Mouse (Mus musculus) midbrain, embryonic 12.5 days (tissue): ENCODE results near the gene Tm6sf1. TPM values are rescaled to one million over a fixed set of nuclear protein-coding genes. Genes with fewer than 3 reads are reported as not detected.

Source experiments
- ATAC-seq: fragments of 200-750 bp; cut with Nextera tagmentation; 2 replicates; pipeline ENCODE4 v1.8.0; 2017; ENCODE audit warnings: low read depth, moderate TSS enrichment, moderate library complexity; ENCODE audit not compliant: low FRiP score
- H3K27ac ChIP-seq: fragments of 300-500 bp; sonication (generic); replicated peaks from 2 replicates; pipeline ENCODE4 v1.5.1; 2016; ENCODE audit warnings: mild to moderate bottlenecking
- H3K27me3 ChIP-seq: fragments of 300-500 bp; sonication (generic); 2 replicates; pipeline ENCODE4 v1.6.1; 2016; ENCODE audit warnings: mild to moderate bottlenecking
- H3K36me3 ChIP-seq: fragments of 300-500 bp; sonication (generic); 2 replicates; pipeline ENCODE4 v1.6.1; 2016
- H3K4me1 ChIP-seq: fragments of 300-500 bp; sonication (generic); 2 replicates; pipeline ENCODE4 v1.6.1; 2016
- H3K4me2 ChIP-seq: fragments of 300-500 bp; sonication (generic); replicated peaks from 2 replicates; pipeline ENCODE4 v1.6.1; 2016; ENCODE audit warnings: mild to moderate bottlenecking, moderate library complexity
- H3K4me3 ChIP-seq: fragments of 300-500 bp; sonication (generic); 2 replicates; pipeline ENCODE4 v1.5.1; 2016; ENCODE audit warnings: mild to moderate bottlenecking
- H3K9ac ChIP-seq: fragments of 300-500 bp; sonication (generic); replicated peaks from 2 replicates; pipeline ENCODE4 v1.6.1; 2016; ENCODE audit warnings: mild to moderate bottlenecking, moderate library complexity
- H3K9me3 ChIP-seq: fragments of 300-500 bp; sonication (generic); 2 replicates; pipeline ENCODE4 v1.6.1; 2016; ENCODE audit warnings: mild to moderate bottlenecking
- WGBS: fragments of 180-500 bp; shearing (Covaris S2); methylation state at CpG from one replicate; pipeline ENCODE4 v1.1.7; 2016; 5-methylcytosine and 5-hydroxymethylcytosine counted together
- polyA plus RNA-seq: library from polyadenylated mRNA; unstranded; fragments of >200 nt; fragmentation: Nextera tagmentation; extraction: Ambion mirVana; gene quantifications from 2 replicates; pipeline ENCODE4 v1.2.1, GENCODE M21; 2016

The Tm6sf1 gene
- polyA plus RNA-seq, 1 experiment from 2014 or later = 13.5 TPM

- Histone ChIP-seq H3K4me1 (no peaks in the 10 kb centered on the region), H3K9ac (no peak overlapping the region), H3K27ac (no peak overlapping the region), H3K9me3 (no peaks in the 10 kb centered on the region), H3K4me2 (no peak overlapping the region), H3K4me3 (no peak overlapping the region), H3K36me3 (no peaks in the 10 kb centered on the region), H3K27me3 (no peaks in the 10 kb centered on the region)
- WGBS = 92% methylated on average over 9 of the region's 9 CpGs
- ATAC-seq = no peak
Measured at GRCm38 (mm10) chr7:81867231-81867930, 8.6 kb downstream of the Tm6sf1 start.

GRCm38 (mm10) chr7:81868158-81868557 is 9.4 kb downstream of the Tm6sf1 start:
- Histone ChIP-seq H3K27me3 (no peaks in the 10 kb centered on the region), H3K27ac (no peak overlapping the region), H3K4me1 (no peaks in the 10 kb centered on the region), H3K4me3 (no peak overlapping the region), H3K9ac (no peak overlapping the region), H3K36me3 (no peaks in the 10 kb centered on the region), H3K4me2 (no peak overlapping the region), H3K9me3 (no peaks in the 10 kb centered on the region)
- peak; percentile 75 for ATAC-seq
- 33% methylated on average over 6 of the region's 6 CpGs for WGBS

DNA sequence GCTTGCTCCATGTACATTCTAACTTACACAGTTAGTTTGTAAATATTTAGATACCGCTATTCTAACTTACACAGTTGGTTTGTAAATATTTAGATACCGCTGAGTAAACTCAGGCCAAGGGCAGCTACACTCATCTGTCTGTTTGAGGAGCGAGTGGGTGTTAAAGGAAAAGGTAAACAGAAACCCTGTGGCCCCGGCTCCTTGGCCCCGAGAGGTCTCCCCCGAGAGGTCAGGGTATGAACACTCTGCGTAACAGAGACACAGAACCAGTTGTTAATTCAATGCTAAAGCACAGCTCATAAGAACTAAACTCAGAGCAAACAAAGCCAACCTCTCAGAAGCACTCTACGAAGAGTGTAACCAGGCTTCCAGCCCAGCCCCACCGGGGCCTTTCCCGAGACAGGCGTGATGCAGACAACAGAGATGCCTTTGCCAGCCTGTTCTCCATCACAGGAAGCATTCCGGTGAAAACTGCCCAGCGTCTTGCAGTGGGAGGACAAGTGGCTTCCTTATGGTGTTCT is 13.8 kb downstream of the Tm6sf1 start:
- ATAC-seq = no peak
- H3K27ac ChIP-seq = no peak overlapping the region
- H3K9ac ChIP-seq = no peak overlapping the region
- H3K36me3 ChIP-seq = no peaks in the 10 kb centered on the region
- H3K4me3 ChIP-seq = no peak overlapping the region
- H3K27me3 ChIP-seq = no peaks in the 10 kb centered on the region
- 83% methylated on average over 13 of the region's 13 CpGs for WGBS
- no peak overlapping the region for H3K4me2 ChIP-seq
- H3K9me3 ChIP-seq = no peaks in the 10 kb centered on the region
- H3K4me1 ChIP-seq = no peaks in the 10 kb centered on the region

- ATAC-seq = no peak
- H3K27me3 ChIP-seq = no peaks in the 10 kb centered on the region
- 100% methylated on average over 1 of the region's 1 CpGs for whole genome bisulfite sequencing
Measured at GRCm38 (mm10) chr7:81873807-81874206, 15.0 kb downstream of the Tm6sf1 start.

GRCm38 (mm10) chr7:81874636-81875035 is 15.8 kb downstream of the Tm6sf1 start:
- no peak overlapping the region for H3K4me2 ChIP-seq
- peaks cover 5% of the 10 kb centered on the region for H3K36me3 ChIP-seq
- no peaks in the 10 kb centered on the region for H3K9me3 ChIP-seq
- no peaks in the 10 kb centered on the region for H3K27me3 ChIP-seq
- H3K9ac ChIP-seq = no peak overlapping the region
- 85% methylated on average over 6 of the region's 6 CpGs for WGBS
- H3K4me1 ChIP-seq = no peaks in the 10 kb centered on the region
- no peak overlapping the region for H3K4me3 ChIP-seq
- no peak overlapping the region for H3K27ac ChIP-seq
- no peak for ATAC-seq

More at GRCm38 (mm10) chr7:81873807-81874206, 15.0 kb downstream of the Tm6sf1 start:
- H3K4me2 ChIP-seq = no peak overlapping the region
- no peak overlapping the region for H3K27ac ChIP-seq
- H3K9ac ChIP-seq = no peak overlapping the region
- H3K4me1 ChIP-seq = no peaks in the 10 kb centered on the region
- H3K36me3 ChIP-seq = peaks cover 5% of the 10 kb centered on the region
- H3K9me3 ChIP-seq = no peaks in the 10 kb centered on the region
- H3K4me3 ChIP-seq = no peak overlapping the region

DNA sequence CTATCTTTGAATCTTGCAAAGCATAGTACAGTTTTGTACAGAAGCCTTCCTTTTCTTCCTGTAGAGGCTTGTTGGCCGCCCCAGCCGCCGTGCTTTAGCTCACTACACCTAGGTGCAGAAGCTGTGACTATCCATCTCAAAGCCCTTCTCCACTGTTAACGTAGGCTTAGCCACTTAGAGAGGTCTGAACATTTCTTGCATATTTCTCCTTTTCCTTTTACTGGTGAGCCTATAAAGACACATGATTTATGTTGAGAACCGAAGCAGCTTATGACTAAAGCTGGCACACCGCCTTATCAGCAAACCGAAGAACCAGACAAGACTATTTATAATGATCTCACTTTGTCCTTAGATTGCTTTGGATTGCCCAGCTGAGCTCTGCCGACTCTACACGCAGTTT is 16.6 kb downstream of the Tm6sf1 start:
- H3K4me3 ChIP-seq = no peak overlapping the region
- H3K4me2 ChIP-seq = no peak overlapping the region
- WGBS = 93% methylated on average over 9 of the region's 9 CpGs

GRCm38 (mm10) chr7:81880286-81880685 is 21.5 kb downstream of the Tm6sf1 start:
- Histone ChIP-seq H3K4me1 (no peaks in the 10 kb centered on the region), H3K4me2 (no peak overlapping the region), H3K9ac (no peak overlapping the region), H3K36me3 (peaks cover 5% of the 10 kb centered on the region), H3K9me3 (no peaks in the 10 kb centered on the region), H3K27ac (no peak overlapping the region), H3K27me3 (no peaks in the 10 kb centered on the region), H3K4me3 (no peak overlapping the region)
- ATAC-seq = no peak
- WGBS = 88% methylated on average over 5 of the region's 5 CpGs

More for the DNA sequence above, 16.6 kb downstream of the Tm6sf1 start:
- H3K27ac ChIP-seq = no peak overlapping the region
- ATAC-seq = no peak
- peaks cover 5% of the 10 kb centered on the region for H3K36me3 ChIP-seq
- H3K4me1 ChIP-seq = no peaks in the 10 kb centered on the region
- no peak overlapping the region for H3K9ac ChIP-seq
- H3K9me3 ChIP-seq = no peaks in the 10 kb centered on the region
- no peaks in the 10 kb centered on the region for H3K27me3 ChIP-seq

- 92% methylated on average over 4 of the region's 4 CpGs for WGBS
- Histone ChIP-seq H3K4me1 (no peaks in the 10 kb centered on the region), H3K9me3 (no peaks in the 10 kb centered on the region), H3K27ac (no peak overlapping the region), H3K27me3 (no peaks in the 10 kb centered on the region), H3K4me2 (no peak overlapping the region), H3K9ac (no peak overlapping the region), H3K36me3 (peaks cover 6% of the 10 kb centered on the region), H3K4me3 (no peak overlapping the region)
- ATAC-seq = no peak
Measured at GRCm38 (mm10) chr7:81880797-81881196, 22.0 kb downstream of the Tm6sf1 start.

DNA sequence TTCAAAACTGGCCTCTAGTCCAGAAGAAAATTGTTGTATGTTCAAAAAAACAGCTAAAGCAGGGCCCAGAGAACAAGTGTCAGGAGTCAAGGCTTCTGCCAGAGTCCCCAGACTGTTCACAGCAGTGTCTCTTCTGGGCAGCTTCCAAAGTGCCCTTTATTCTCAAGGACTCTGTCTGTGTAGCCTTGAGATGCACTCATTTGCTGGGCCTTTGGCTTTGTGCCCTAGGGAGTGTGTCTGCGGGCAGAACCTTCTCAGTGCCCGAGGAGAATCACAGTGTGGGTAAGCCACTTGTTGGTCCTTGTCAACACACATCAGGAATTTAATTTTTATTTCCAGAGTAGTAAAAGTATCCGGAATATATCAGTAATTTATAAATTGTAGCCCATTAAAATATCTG is 22.8 kb downstream of the Tm6sf1 start:
- Histone ChIP-seq H3K9ac (no peak overlapping the region), H3K27me3 (no peaks in the 10 kb centered on the region), H3K4me2 (no peak overlapping the region), H3K36me3 (peaks cover 11% of the 10 kb centered on the region), H3K4me3 (no peak overlapping the region), H3K27ac (no peak overlapping the region), H3K4me1 (no peaks in the 10 kb centered on the region), H3K9me3 (no peaks in the 10 kb centered on the region)
- no peak for ATAC-seq
- 89% methylated on average over 3 of the region's 3 CpGs for WGBS

DNA sequence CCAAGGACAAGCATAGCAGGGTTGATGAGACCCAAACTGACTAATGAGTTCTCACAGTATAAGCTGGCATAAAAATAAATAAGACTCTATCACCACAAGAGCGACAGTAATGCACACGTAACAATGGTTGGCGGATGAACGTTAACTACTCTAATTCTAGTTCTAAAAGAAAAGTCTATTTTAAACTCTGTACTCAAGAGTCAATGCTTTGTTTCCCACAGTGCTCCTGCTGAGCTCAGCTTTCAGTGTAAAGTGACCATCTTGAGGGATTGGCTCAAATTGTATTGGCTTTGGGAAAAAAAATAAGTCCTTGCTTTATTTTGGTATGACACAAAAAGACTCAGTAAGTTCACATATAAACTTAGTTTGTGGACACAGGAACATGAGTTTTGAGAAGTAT is 26.3 kb downstream of the Tm6sf1 start:
- WGBS = 81% methylated on average over 4 of the region's 4 CpGs
- no peak overlapping the region for H3K4me2 ChIP-seq
- ATAC-seq = no peak
- H3K9me3 ChIP-seq = no peaks in the 10 kb centered on the region
- H3K4me1 ChIP-seq = no peaks in the 10 kb centered on the region
- H3K27me3 ChIP-seq = no peaks in the 10 kb centered on the region
- no peak overlapping the region for H3K9ac ChIP-seq
- H3K4me3 ChIP-seq = no peak overlapping the region
- H3K36me3 ChIP-seq = peaks cover 6% of the 10 kb centered on the region; the same call in 1 of the 2 replicates
- H3K27ac ChIP-seq = no peak overlapping the region

GRCm38 (mm10) chr7:81899361-81899760 is 40.6 kb downstream of the Tm6sf1 start:
- H3K27ac ChIP-seq = no peak overlapping the region
- no peaks in the 10 kb centered on the region for H3K27me3 ChIP-seq
- WGBS = 84% methylated on average over 11 of the region's 11 CpGs
- peaks cover 21% of the 10 kb centered on the region for H3K36me3 ChIP-seq
- H3K9me3 ChIP-seq = no peaks in the 10 kb centered on the region
- H3K4me2 ChIP-seq = no peak overlapping the region
- no peak overlapping the region for H3K9ac ChIP-seq
- H3K4me1 ChIP-seq = no peaks in the 10 kb centered on the region
- no peak for ATAC-seq
- H3K4me3 ChIP-seq = no peak overlapping the region

DNA sequence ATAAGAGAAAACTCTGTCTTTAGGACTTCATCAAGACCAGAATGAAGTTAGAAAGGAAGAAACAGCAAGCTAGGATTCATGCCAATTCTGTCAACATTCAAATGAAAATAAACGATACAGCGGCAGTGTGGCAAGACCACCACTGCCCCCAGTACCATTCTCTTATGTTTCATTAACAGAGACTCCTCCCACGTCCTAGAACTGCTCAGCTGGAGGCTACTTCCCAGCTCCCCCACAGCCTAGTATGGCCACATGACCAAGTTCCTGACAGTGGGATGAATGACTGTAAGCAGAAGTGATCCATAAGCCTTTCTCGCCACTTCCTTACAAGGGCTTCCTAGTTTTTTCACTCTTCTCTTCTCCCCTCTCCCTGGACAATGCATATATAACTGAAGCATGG is 45.3 kb downstream of the Tm6sf1 start:
- H3K4me2 ChIP-seq = no peak overlapping the region
- H3K27me3 ChIP-seq = no peaks in the 10 kb centered on the region
- no peaks in the 10 kb centered on the region for H3K9me3 ChIP-seq
- H3K36me3 ChIP-seq = peaks cover 5% of the 10 kb centered on the region
- H3K4me1 ChIP-seq = no peaks in the 10 kb centered on the region
- H3K27ac ChIP-seq = no peak overlapping the region
- H3K9ac ChIP-seq = no peak overlapping the region
- H3K4me3 ChIP-seq = no peak overlapping the region
- 72% methylated on average over 4 of the region's 4 CpGs for WGBS
- no peak for ATAC-seq

- no peak overlapping the region for H3K9ac ChIP-seq
- no peak overlapping the region for H3K27ac ChIP-seq
- 89% methylated on average over 2 of the region's 2 CpGs for WGBS
- H3K36me3 ChIP-seq = no peaks in the 10 kb centered on the region
- H3K4me3 ChIP-seq = no peak overlapping the region
- H3K4me2 ChIP-seq = no peak overlapping the region
- no peaks in the 10 kb centered on the region for H3K27me3 ChIP-seq
- no peaks in the 10 kb centered on the region for H3K9me3 ChIP-seq
- H3K4me1 ChIP-seq = no peaks in the 10 kb centered on the region
- no peak for ATAC-seq
Measured at GRCm38 (mm10) chr7:81904926-81905325, 46.1 kb downstream of the Tm6sf1 start.
